Mouse (Mus musculus) CH12.LX (cell line): ENCODE measurements at regions not wholly inside any gene's neighbourhood (a gene's known extent, or its start where the extent isn't known, plus 50 kb on each side); places are given as distances from the start of the nearest gene placed in this dataset.

Experiments used
- DNase-seq: peaks from one replicate; pipeline ENCODE4 v3.0.0-alpha.2; 2013; ENCODE audit errors: extremely low read depth
- H3K27ac ChIP-seq: 2 replicates; pipeline ENCODE4 v1.5.1; 2012; ENCODE audit warnings: low read depth, mild to moderate bottlenecking, control low read depth, moderate library complexity; ENCODE audit not compliant: insufficient read depth
- H3K27me3 ChIP-seq: replicated peaks from 2 replicates; pipeline ENCODE3; 2012; ENCODE audit warnings: inconsistent platforms
- H3K36me3 ChIP-seq, 2 experiments: replicated peaks in 1 of 2; 2 replicates each; pipeline versions ENCODE3 to v1.6.1; 2012; ENCODE audit warnings: inconsistent platforms in 1 of 2, low read length in 1 of 2, mild to moderate bottlenecking in 1 of 2, mixed read lengths in 1 of 2, moderate library complexity in 1 of 2; ENCODE audit not compliant: control insufficient read depth in 1 of 2, insufficient read depth in 1 of 2
- H3K4me1 ChIP-seq, 2 experiments: 2 replicates each; pipeline ENCODE4 v1.6.1; 2012; ENCODE audit warnings: inconsistent platforms in 1 of 2, moderate library complexity in 1 of 2; ENCODE audit not compliant: insufficient read depth in 2 of 2, control insufficient read depth in 1 of 2
- H3K4me2 ChIP-seq: 2 replicates; pipeline ENCODE4 v1.6.1; 2012; ENCODE audit warnings: low read depth, mild to moderate bottlenecking, control low read depth; ENCODE audit not compliant: poor library complexity, insufficient read depth, severe bottlenecking
- H3K4me3 ChIP-seq, 3 experiments: fragments of 150-350 bp in 1 of 3; sonication (generic) in 1 of 3; replicated peaks in 1 of 3; 2 replicates each; pipeline versions ENCODE3 to v1.5.1; 2011 to 2012; ENCODE audit warnings: low read depth in 2 of 3, low read length in 2 of 3, mild to moderate bottlenecking in 2 of 3, moderate library complexity in 2 of 3, control low read depth in 1 of 3, improper control_type of control experiment in 1 of 3, inconsistent platforms in 1 of 3, mixed read lengths in 1 of 3; ENCODE audit not compliant: poor library complexity in 1 of 3
- H3K79me2 ChIP-seq: replicated peaks from 2 replicates; pipeline ENCODE4 v1.6.1; 2012; ENCODE audit warnings: mild to moderate bottlenecking, moderate library complexity; ENCODE audit not compliant: control insufficient read depth, poor library complexity, insufficient read depth, severe bottlenecking; ENCODE audit errors: extremely low read depth
- H3K9ac ChIP-seq: 2 replicates; pipeline ENCODE4 v1.6.1; 2012; ENCODE audit warnings: low read depth, mild to moderate bottlenecking, control low read depth, moderate library complexity; ENCODE audit not compliant: insufficient read depth
- H3K9me3 ChIP-seq: replicated peaks from 2 replicates; pipeline ENCODE3; 2012; ENCODE audit warnings: low read length, inconsistent platforms, mixed read lengths
- CHD1 ChIP-seq: IDR thresholded peaks from 2 replicates; pipeline ENCODE4 v1.6.1; 2012; ENCODE audit warnings: low read depth, low read length, improper control_type of control experiment, inconsistent platforms
- JUN ChIP-seq: IDR thresholded peaks from 2 replicates; pipeline ENCODE4 v1.6.1; 2011; ENCODE audit warnings: low read depth, mild to moderate bottlenecking, low read length, improper control_type of control experiment, moderate library complexity; ENCODE audit not compliant: insufficient read depth
- JUND ChIP-seq: conservative IDR thresholded peaks from 2 replicates; pipeline ENCODE4 v1.6.1; 2011; ENCODE audit warnings: low read depth, low read length, improper control_type of control experiment
- MAFK ChIP-seq: IDR thresholded peaks from 2 replicates; pipeline ENCODE4 v1.6.1; 2011; ENCODE audit warnings: low read length, improper control_type of control experiment; ENCODE audit not compliant: insufficient replicate concordance
- PAX5 ChIP-seq: IDR thresholded peaks from 2 replicates; pipeline ENCODE4 v1.6.1; 2012; ENCODE audit warnings: low read length, inconsistent platforms, mixed read lengths
- TBP ChIP-seq: conservative IDR thresholded peaks from 2 replicates; pipeline ENCODE4 v1.6.1; 2011; ENCODE audit warnings: low read depth, low read length, improper control_type of control experiment
- ZC3H11A ChIP-seq: IDR thresholded peaks from 2 replicates; pipeline ENCODE4 v1.6.1; 2012; ENCODE audit warnings: low read depth, mild to moderate bottlenecking, inconsistent platforms, low read length, improper control_type of control experiment
- dilution Hi-C: fragments of 300-500 bp; cut with MboI; formaldehyde crosslinking; loops from 2 replicates; pipeline ENCODE4 v1.14.3; 2020; ENCODE audit warnings: low sequenced_read_pairs; ENCODE audit not compliant: extremely low pct_unique_long_range_greater_than_20kb, extremely low pct_ligation_motif_present
- in situ Hi-C: fragments of 300-500 bp; cut with MboI; formaldehyde crosslinking; loops from 3 replicates; pipeline ENCODE4 v1.14.3; 2019; ENCODE audit warnings: low sequenced_read_pairs, low pct_ligation_motif_present, low pct_unique_long_range_greater_than_20kb, mixed read lengths

DNA sequence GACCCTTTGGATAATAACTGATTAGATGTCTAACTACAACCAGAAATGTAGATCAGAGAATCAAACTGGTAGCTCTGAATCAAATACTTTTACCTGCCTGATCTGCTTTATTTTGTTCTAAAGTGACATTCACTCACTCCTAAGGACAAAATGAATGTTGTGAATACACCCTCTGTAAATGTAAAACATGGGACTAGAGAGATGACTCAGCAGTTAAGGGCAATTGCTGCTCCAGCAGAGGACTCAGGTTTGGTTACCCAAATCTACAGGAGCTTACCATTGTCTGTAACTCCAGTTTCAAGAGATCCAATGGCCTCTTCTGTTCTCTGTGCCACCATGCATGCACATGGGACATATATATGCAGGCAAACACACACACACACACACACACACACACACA lies 57.0 kb upstream of the Tnfsf11 start:
- H3K4me2 ChIP-seq = no peak overlapping the region
- peak; percentile 83 for TF ChIP-seq MAFK
- TF ChIP-seq ZC3H11A = no peak
- TF ChIP-seq, all 38 proteins: peak for 1
- Histone ChIP-seq H3K27ac (no peak overlapping the region), H3K4me1 (peaks cover 0 to 8% of the 10 kb centered on the region in 2 experiments; a peak in 1 of 4 replicates), H3K4me3 (no peak overlapping the region), H3K9me3 (no peaks in the 10 kb centered on the region), H3K9ac (no peak overlapping the region), H3K79me2 (no peaks in the 10 kb centered on the region), H3K27me3 (no peaks in the 10 kb centered on the region), H3K36me3 (no peaks in the 10 kb centered on the region)
- in situ Hi-C loops = no loop called here
- no peak for DNase-seq
- dilution Hi-C loops = no loop called here

DNA sequence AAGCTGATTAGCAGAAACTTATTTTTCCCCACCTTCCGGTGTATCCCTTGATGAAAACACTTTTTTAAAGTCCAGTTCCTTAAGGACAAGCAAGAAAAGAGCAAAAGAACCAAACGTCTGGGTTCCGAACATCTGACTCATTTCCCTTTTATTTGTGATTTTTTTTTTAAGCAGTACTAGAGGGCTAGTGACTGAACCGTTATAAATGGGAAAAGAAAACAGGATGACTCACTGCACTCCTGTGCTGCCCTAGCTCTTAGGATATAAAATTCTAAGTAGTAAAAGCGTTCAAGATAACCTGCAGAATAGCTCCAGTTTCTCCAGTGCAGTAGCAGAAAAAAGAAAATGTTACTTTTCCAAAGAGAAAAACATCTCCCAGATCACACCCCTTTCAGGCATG lies 55.3 kb upstream of the Tnfsf11 start:
- Histone ChIP-seq H3K9me3 (no peaks in the 10 kb centered on the region), H3K36me3 (no peaks in the 10 kb centered on the region), H3K27ac (no peak overlapping the region), H3K79me2 (no peaks in the 10 kb centered on the region), H3K9ac (no peak overlapping the region), H3K27me3 (no peaks in the 10 kb centered on the region), H3K4me2 (no peak overlapping the region), H3K4me1 (peaks cover 0 to 8% of the 10 kb centered on the region in 2 experiments; a peak in 1 of 4 replicates), H3K4me3 (no peak overlapping the region)
- TF ChIP-seq JUND (no peak), PAX5 (no peak), CHD1 (no peak), MAFK (no peak), JUN (no peak), TBP (no peak)
- in situ Hi-C loops = no loop called here
- no peak for DNase-seq
- dilution Hi-C loops = no loop called here
